Mouse (Mus musculus): Measurements from ENCODE around the gene Rnf26. TPM values are rescaled to one million over a fixed set of nuclear protein-coding genes. Genes with fewer than 3 reads are reported as not detected.

The Rnf26 gene
- polyA plus RNA-seq (2016; fragmentation: Nextera tagmentation; extraction: Ambion mirVana): 75.6 and 76.9 TPM in 2 replicates

- Histone ChIP-seq H3K4me1 (replicated peaks) (peaks cover 36% of the 10 kb centered on the region), H3K27ac (peak within 1 kb of the TSS; percentile 90), H3K9me3 (no peaks in the 10 kb centered on the region), H3K36me3 (peaks cover 28% of the 10 kb centered on the region), H3K4me3 (peak within 1 kb of the TSS; percentile 71), H3K27me3 (ENCODE audit: insufficient read depth, poor library complexity, severe bottlenecking) (no peaks in the 10 kb centered on the region)
- under 1% methylated on average over 51 of the region's 51 CpGs for WGBS
- DNase-seq (ENCODE audit: low spot score): peak; percentile 96
Observed at GRCm38 (mm10) chr9:44113105-44113789, at the start of gene Rnf26, which contains the start of gene Gm49380. Gene Rnf26 (minus strand): TSS chr9:44113517. Gene Gm49380 (minus strand): TSS chr9:44113500.

- Histone ChIP-seq H3K27ac (no peak overlapping the region), H3K4me3 (no peak overlapping the region), H3K4me1 (replicated peaks) (no peaks in the 10 kb centered on the region), H3K36me3 (peaks cover 94% of the 10 kb centered on the region), H3K27me3 (ENCODE audit: insufficient read depth, poor library complexity, severe bottlenecking) (no peaks in the 10 kb centered on the region), H3K9me3 (no peaks in the 10 kb centered on the region)
- DNase-seq (ENCODE audit: low spot score): no peak
- WGBS: 87% methylated on average over 3 of the region's 3 CpGs
Observed at GRCm38 (mm10) chr9:44159886-44160285, 46.6 kb upstream of the Rnf26 start.

DNA sequence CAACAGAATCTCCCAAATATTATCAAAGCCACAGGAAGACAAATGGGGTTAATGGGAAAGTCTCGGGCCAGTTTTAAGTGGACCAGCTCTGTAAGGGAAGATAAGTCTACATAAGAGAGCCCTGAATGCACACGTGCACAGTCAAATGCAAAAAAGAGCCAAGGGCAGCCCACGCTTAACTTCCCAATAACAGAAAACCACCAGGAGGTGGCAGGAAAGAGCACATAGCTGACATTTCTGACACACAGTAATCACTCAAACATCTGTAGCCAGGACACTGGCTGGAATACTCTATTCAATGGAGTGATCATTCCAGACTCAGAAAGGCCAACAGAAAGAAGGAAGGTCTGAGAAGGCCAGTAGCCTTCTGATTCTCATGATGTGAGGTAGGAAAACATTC is 34.0 kb upstream of the Rnf26 start:
- 64% methylated on average over 3 of the region's 3 CpGs for WGBS

DNA sequence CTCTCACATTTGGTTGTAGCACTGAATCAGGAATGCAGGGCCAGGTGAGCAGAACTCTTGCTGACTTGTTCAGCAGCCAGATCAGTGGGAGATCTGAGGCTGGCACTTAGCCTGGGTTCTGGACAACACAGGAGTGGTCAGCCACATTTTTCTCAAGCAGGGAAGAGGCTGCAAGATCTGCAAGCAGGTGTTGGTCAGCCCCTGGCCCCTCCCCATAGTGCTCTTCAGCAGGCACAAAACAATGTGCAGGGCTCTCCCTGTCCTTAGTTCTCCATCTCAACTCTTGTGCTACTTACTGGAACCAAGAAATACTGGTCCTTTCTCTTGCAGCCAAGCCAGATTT is 31.4 kb upstream of the Rnf26 start:
- peaks cover 73% of the 10 kb centered on the region for H3K36me3 ChIP-seq
- H3K4me3 ChIP-seq: no peak overlapping the region
- peaks cover 25% of the 10 kb centered on the region; the same call in 1 of the 2 replicates for H3K4me1 ChIP-seq (replicated peaks)
- no peak overlapping the region for H3K27ac ChIP-seq
- no peaks in the 10 kb centered on the region for H3K27me3 ChIP-seq (ENCODE audit: insufficient read depth, poor library complexity, severe bottlenecking)
- DNase-seq (ENCODE audit: low spot score): no peak
- no peaks in the 10 kb centered on the region for H3K9me3 ChIP-seq

More for the DNA sequence above, 34.0 kb upstream of the Rnf26 start:
- no peak for DNase-seq (ENCODE audit: low spot score)
- Histone ChIP-seq H3K4me3 (no peak overlapping the region), H3K4me1 (replicated peaks) (peaks cover 16% of the 10 kb centered on the region; the same call in 1 of the 2 replicates), H3K27ac (no peak overlapping the region), H3K36me3 (peaks cover 76% of the 10 kb centered on the region), H3K9me3 (no peaks in the 10 kb centered on the region), H3K27me3 (ENCODE audit: insufficient read depth, poor library complexity, severe bottlenecking) (no peaks in the 10 kb centered on the region)

DNA sequence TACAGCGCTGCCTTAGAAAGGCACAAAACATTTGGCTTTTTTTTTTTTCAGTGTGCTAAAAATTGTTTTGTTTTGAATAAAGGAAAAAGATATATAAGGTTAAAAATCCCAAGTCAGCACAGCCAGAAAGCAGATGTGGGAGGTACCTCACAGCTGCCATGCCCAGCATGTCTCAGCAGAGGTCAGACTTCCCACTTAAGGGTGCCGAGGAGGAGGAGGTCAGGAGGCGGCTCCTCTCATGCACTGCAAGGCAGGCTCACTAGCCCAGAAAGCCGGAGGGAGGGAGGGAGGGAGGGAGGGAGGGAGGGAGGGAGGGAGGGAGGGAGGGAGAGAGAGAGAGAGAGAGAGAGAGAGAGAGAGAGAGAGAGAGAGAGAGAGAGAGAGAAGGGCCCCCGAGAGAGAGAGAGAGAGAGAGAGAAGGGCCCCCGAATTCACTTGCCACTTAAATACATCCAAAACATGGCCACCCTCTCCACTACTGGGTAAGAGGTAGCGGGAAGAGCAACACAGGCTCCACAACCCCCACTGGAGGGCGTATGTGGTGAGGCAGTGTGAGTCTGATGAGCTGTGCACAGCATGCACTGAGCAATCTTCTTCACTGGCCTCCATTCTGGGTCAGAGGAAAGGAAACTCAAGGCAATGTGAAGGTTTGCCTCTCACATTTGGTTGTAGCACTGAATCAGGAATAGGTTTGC is 30.9 kb upstream of the Rnf26 start:
- Histone ChIP-seq H3K4me1 (replicated peaks) (peaks cover 30% of the 10 kb centered on the region), H3K27ac (no peak overlapping the region), H3K36me3 (peaks cover 73% of the 10 kb centered on the region), H3K9me3 (no peaks in the 10 kb centered on the region), H3K27me3 (ENCODE audit: insufficient read depth, poor library complexity, severe bottlenecking) (no peaks in the 10 kb centered on the region), H3K4me3 (no peak overlapping the region)
- WGBS: 27% methylated on average over 7 of the region's 8 CpGs
- DNase-seq (ENCODE audit: low spot score): no peak

GRCm38 (mm10) chr9:44143421-44143820 is 30.1 kb upstream of the Rnf26 start:
- no peaks in the 10 kb centered on the region for H3K9me3 ChIP-seq
- 74% methylated on average over 5 of the region's 5 CpGs for WGBS
- peaks cover 68% of the 10 kb centered on the region for H3K36me3 ChIP-seq
- no peak for DNase-seq (ENCODE audit: low spot score)
- H3K4me1 ChIP-seq (replicated peaks): peaks cover 37% of the 10 kb centered on the region
- no peak overlapping the region for H3K4me3 ChIP-seq
- no peaks in the 10 kb centered on the region for H3K27me3 ChIP-seq (ENCODE audit: insufficient read depth, poor library complexity, severe bottlenecking)
- no peak overlapping the region for H3K27ac ChIP-seq

GRCm38 (mm10) chr9:44141951-44142350 is 28.6 kb upstream of the Rnf26 start:
- no peak for DNase-seq (ENCODE audit: low spot score)
- H3K9me3 ChIP-seq: no peaks in the 10 kb centered on the region
- no peak overlapping the region for H3K27ac ChIP-seq
- no peak overlapping the region for H3K4me3 ChIP-seq
- peaks cover 2% of the 10 kb centered on the region for H3K27me3 ChIP-seq (ENCODE audit: insufficient read depth, poor library complexity, severe bottlenecking)
- H3K4me1 ChIP-seq (replicated peaks): peaks cover 37% of the 10 kb centered on the region
- peaks cover 64% of the 10 kb centered on the region for H3K36me3 ChIP-seq
- WGBS: 66% methylated on average over 5 of the region's 5 CpGs

DNA sequence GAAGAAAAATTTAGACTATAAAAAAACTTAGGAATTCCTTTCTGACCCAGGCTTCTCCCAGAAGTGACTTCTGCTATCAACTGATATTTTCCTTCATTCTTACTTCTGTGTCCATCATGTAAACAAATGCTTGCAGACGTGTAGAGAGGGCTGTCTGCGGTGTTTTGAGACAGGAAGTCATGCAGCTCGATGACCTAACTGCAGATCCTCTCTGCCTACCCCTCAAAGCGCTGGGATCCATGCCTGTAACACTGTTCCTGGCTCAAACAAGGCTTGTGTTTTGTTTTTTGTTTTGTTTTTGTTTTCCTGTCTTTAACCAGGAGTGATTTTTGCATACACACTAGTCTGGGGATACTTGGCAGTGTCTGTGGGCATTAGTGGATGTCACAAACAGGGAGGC is 24.5 kb upstream of the Rnf26 start:
- WGBS: 77% methylated on average over 4 of the region's 4 CpGs
- peaks cover 56% of the 10 kb centered on the region for H3K4me1 ChIP-seq (replicated peaks)
- H3K27ac ChIP-seq: no peak overlapping the region
- peaks cover 34% of the 10 kb centered on the region for H3K36me3 ChIP-seq
- H3K9me3 ChIP-seq: no peaks in the 10 kb centered on the region
- no peak overlapping the region for H3K4me3 ChIP-seq
- peaks cover 43% of the 10 kb centered on the region for H3K27me3 ChIP-seq (ENCODE audit: insufficient read depth, poor library complexity, severe bottlenecking)
- no peak for DNase-seq (ENCODE audit: low spot score)

- no peaks in the 10 kb centered on the region for H3K9me3 ChIP-seq
- H3K36me3 ChIP-seq: peaks cover 18% of the 10 kb centered on the region; the same call in 1 of the 2 replicates
- H3K4me1 ChIP-seq (replicated peaks): peaks cover 67% of the 10 kb centered on the region
- peak overlapping the region; percentile 61 for H3K4me3 ChIP-seq
- peaks cover 63% of the 10 kb centered on the region for H3K27me3 ChIP-seq (ENCODE audit: insufficient read depth, poor library complexity, severe bottlenecking)
- DNase-seq (ENCODE audit: low spot score): no peak
- H3K27ac ChIP-seq: no peak overlapping the region
- WGBS: 66% methylated on average over 7 of the region's 7 CpGs
Observed at GRCm38 (mm10) chr9:44135731-44136411, 22.6 kb upstream of the Rnf26 start.

GRCm38 (mm10) chr9:44134851-44135730 is 21.8 kb upstream of the Rnf26 start:
- 3% methylated on average over 49 of the region's 49 CpGs for WGBS
- H3K9me3 ChIP-seq: no peaks in the 10 kb centered on the region
- peak; percentile 33 for DNase-seq (ENCODE audit: low spot score)
- peak overlapping the region; percentile 61 for H3K4me3 ChIP-seq
- peaks cover 66% of the 10 kb centered on the region for H3K27me3 ChIP-seq (ENCODE audit: insufficient read depth, poor library complexity, severe bottlenecking)
- peak overlapping the region; percentile 79 for H3K27ac ChIP-seq
- H3K4me1 ChIP-seq (replicated peaks): peaks cover 67% of the 10 kb centered on the region
- H3K36me3 ChIP-seq: peaks cover 10% of the 10 kb centered on the region; the same call in 1 of the 2 replicates

DNA sequence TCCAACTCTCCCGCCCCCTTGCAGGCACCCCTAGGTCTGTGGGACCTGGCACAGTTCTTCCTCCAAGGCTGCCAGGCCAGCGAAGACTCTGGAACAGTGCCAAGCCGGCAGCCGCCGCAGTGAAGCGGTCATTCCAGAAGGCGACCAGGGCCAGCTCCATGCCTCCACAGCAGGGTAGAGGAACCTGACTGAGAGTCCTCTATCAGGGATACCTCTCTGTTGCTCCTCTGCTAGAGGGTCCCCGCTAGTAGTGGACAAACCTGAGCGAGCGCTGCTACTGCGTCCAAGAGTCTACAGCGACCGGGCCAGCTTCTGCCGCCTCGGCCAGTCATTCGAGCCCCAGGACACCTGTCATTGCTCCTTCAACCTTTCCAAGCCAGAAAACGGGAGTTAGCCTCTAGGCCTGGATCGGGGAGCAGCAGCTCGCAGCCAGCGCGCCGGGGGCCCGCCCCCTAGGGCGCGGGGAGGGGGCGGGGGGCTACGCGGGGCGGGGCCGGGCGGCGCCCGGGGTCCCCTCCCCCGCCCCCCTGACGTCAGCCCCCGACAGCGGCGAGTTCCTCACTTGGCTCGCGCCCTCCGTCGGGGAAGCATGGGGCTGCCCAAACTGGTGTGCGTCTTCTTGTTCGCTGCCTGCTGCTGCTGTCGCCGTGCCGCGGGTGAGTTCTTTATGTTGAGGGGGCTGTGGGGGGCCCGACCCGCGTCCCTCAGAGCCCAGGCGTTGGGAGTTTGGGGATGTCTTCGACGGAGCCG is 21.0 kb upstream of the Rnf26 start, which contains the start of gene Mcam:
TSS of gene Mcam (plus strand) at position 369 of the 750 bp plus-strand sequence.
- peaks cover 70% of the 10 kb centered on the region for H3K4me1 ChIP-seq (replicated peaks)
- H3K27ac ChIP-seq: peak within 1 kb of the TSS; percentile 79
- peak; percentile 63 for DNase-seq (ENCODE audit: low spot score)
- H3K4me3 ChIP-seq: peak within 1 kb of the TSS; percentile 61
- 1% methylated on average over 55 of the region's 55 CpGs for WGBS
- peaks cover 71% of the 10 kb centered on the region for H3K27me3 ChIP-seq (ENCODE audit: insufficient read depth, poor library complexity, severe bottlenecking)
- no peaks in the 10 kb centered on the region for H3K9me3 ChIP-seq
- H3K36me3 ChIP-seq: 0 out of 2 replicates have a peak, but pooled peaks cover 3% of the 10 kb centered on the region

Measured in hindbrain, embryonic 10.5 days (tissue).